Mouse (Mus musculus) liver, postnatal 0 days (tissue): ENCODE results near the gene Stat4.

Experiments used
- CTCF ChIP-seq: sonication (generic); IDR thresholded peaks from 2 replicates; pipeline ENCODE4 v1.5.1; 2016; ENCODE audit warnings: antibody characterized with exemption, low read depth
- EP300 ChIP-seq: IDR thresholded peaks from 2 replicates; pipeline ENCODE4 v1.6.1; 2016; ENCODE audit warnings: antibody characterized with exemption, low read depth, mild to moderate bottlenecking

GRCm38 (mm10) chr1:52156351-52156750 lies 169.4 kb downstream of the Stat4 start:
- no peak for TF ChIP-seq CTCF
- no peak for TF ChIP-seq EP300
